Mouse (Mus musculus) embryonic facial prominence, embryonic 11.5 days (tissue): ENCODE results near the gene Numa1. TPM values are rescaled to one million over a fixed set of nuclear protein-coding genes. Genes with fewer than 3 reads are reported as not detected.
A peak's percentile ranks its signal among the peaks of the same experiment; 100 is the strongest.

Experiments used
- ATAC-seq: fragments of 200-750 bp; cut with Nextera tagmentation; replicated peaks from 2 replicates; pipeline ENCODE4 v1.8.0; 2017; ENCODE audit warnings: low read depth; ENCODE audit not compliant: insufficient number of reproducible peaks, low FRiP score, low TSS enrichment
- DNase-seq: peaks from one replicate; pipeline ENCODE4 v3.0.0-alpha.2; 2015; ENCODE audit warnings: low spot score
- H3K27ac ChIP-seq: fragments of 300-500 bp; sonication (generic); replicated peaks from 2 replicates; pipeline ENCODE4 v1.5.1; 2014; ENCODE audit warnings: mild to moderate bottlenecking, low read depth, low read length, control low read depth
- H3K27me3 ChIP-seq: fragments of 300-500 bp; sonication (generic); 2 replicates; pipeline ENCODE4 v1.6.1; 2014; ENCODE audit warnings: mild to moderate bottlenecking, low read length, moderate library complexity, mixed read lengths; ENCODE audit not compliant: control insufficient read depth, insufficient read depth
- H3K36me3 ChIP-seq: fragments of 300-500 bp; sonication (generic); replicated peaks from 2 replicates; pipeline ENCODE4 v1.6.1; 2014; ENCODE audit warnings: low read depth, mild to moderate bottlenecking, low read length, moderate library complexity, mixed read lengths; ENCODE audit not compliant: control insufficient read depth, insufficient read depth
- H3K4me1 ChIP-seq: fragments of 300-500 bp; sonication (generic); 2 replicates; pipeline ENCODE4 v1.6.1; 2014; ENCODE audit warnings: low read length, mixed read lengths; ENCODE audit not compliant: control insufficient read depth, insufficient read depth
- H3K4me2 ChIP-seq: fragments of 300-500 bp; sonication (generic); 2 replicates; pipeline ENCODE4 v1.6.1; 2014; ENCODE audit warnings: low read depth, mild to moderate bottlenecking, control low read depth, low read length, moderate library complexity
- H3K4me3 ChIP-seq: fragments of 300-500 bp; sonication (generic); 2 replicates; pipeline ENCODE4 v1.5.1; 2014; ENCODE audit warnings: low read depth, low read length, control low read depth
- H3K9ac ChIP-seq: fragments of 300-500 bp; sonication (generic); replicated peaks from 2 replicates; pipeline ENCODE4 v1.6.1; 2014; ENCODE audit warnings: mild to moderate bottlenecking, control low read depth, low read length
- H3K9me3 ChIP-seq: fragments of 300-500 bp; sonication (generic); replicated peaks from 2 replicates; pipeline ENCODE4 v1.6.1; 2016; ENCODE audit warnings: mild to moderate bottlenecking, low read length, inconsistent platforms, mixed read lengths; ENCODE audit not compliant: control insufficient read depth
- WGBS: fragments of 180-500 bp; shearing (Covaris S2); extraction: QIAGEN DNeasy Blood & Tissue Kit; methylation state at CpG from one replicate; pipeline ENCODE4 v1.1.7; 2014; 5-methylcytosine and 5-hydroxymethylcytosine counted together
- polyA plus RNA-seq: library from polyadenylated mRNA; unstranded; fragments of >200 nt; fragmentation: Nextera tagmentation; extraction: Ambion mirVana; gene quantifications from 2 replicates; pipeline ENCODE4 v1.2.1, GENCODE M21; 2014

Numa1 gene
- polyA plus RNA-seq, 1 experiment from 2014 or later = 110 TPM

DNA sequence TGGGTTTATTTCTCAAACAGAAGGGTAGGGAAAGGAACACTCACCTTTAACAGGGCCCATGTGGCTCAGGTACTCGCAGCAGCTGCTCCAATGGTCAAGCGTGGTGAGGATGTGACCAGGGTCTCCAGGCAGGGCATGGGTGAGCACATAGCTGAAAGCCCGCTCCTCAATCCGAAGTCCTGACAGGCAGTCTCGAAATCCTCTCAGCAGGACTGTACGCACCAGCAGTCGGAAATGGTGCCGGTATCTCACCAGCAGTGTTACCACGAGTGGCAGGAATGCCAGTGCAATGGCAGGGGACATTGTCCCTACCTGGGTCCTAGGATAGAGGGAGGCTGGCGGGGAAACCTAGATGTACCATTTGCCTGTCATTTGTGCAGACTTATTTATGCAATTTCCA, 31.9 kb upstream of the Numa1 start:
- Histone ChIP-seq H3K4me2 (no peak overlapping the region), H3K4me1 (no peaks in the 10 kb centered on the region), H3K27ac (no peak overlapping the region), H3K27me3 (no peaks in the 10 kb centered on the region), H3K36me3 (no peaks in the 10 kb centered on the region), H3K9ac (no peak overlapping the region), H3K9me3 (no peaks in the 10 kb centered on the region), H3K4me3 (no peak overlapping the region)
- WGBS = 92% methylated on average over 10 of the region's 10 CpGs
- no peak for DNase-seq
- ATAC-seq = no peak

DNA sequence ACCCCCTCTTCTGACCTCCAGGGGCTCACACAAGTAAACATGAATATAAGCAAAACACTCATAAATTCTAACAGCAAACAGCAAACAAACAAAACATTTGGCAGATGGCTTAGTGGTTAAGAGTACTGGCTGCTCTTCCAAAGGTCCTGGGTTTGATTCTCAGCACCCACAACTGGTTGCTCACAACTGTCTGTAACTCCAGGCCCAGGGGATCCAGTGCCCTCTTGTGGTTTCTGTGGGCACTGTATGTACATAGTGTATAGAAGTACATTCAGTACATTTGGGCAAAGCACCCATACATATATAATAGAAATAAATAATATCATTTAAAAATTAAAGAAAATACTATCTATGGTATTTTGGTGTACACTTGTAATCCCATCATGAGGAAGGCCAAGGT, 31.1 kb upstream of the Numa1 start:
- no peaks in the 10 kb centered on the region for H3K27me3 ChIP-seq
- no peak overlapping the region for H3K4me3 ChIP-seq
- ATAC-seq (no peak), DNase-seq (no peak)
- H3K4me2 ChIP-seq = no peak overlapping the region
- H3K36me3 ChIP-seq = no peaks in the 10 kb centered on the region
- no peaks in the 10 kb centered on the region for H3K4me1 ChIP-seq
- no peaks in the 10 kb centered on the region for H3K9me3 ChIP-seq
- H3K9ac ChIP-seq = no peak overlapping the region
- H3K27ac ChIP-seq = no peak overlapping the region

DNA sequence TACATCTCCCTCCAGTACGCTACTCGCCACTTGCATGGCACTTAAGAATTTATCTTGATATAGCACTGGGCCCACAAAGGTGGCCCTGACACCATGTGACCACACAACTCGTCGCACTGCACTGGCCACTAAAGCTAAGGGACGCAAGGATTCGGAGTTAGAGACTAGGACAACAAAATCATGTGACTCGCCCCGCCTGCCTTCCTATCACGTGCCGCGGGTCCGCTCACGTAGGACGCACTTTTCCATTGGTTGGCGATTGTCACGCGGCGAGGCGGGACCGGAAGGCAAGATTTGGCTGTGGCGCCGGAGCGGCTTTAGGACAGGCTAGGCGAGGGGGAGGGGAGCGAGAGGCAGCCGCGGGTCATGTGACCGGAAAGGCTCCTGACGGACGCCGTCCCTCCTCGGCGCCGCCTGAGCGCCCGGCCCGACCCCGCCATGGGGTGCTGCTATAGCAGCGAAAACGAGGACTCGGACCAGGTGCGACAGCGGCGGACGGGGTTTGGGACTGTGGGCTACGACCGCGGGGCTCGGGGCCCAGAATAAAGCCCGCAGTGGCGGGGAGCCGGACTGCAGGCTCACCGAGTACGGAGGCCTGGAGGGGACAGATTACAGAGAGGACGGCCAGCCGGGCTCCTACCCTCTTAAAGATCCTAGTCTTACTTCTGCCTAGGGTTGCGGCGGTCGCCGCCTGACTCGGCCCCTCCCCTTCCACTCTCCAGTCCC, 28.2 kb upstream of the Numa1 start, which contains the start of gene Lamtor1:
TSS of gene Lamtor1 (plus strand) at position 344 of the 726 bp plus-strand sequence.
- Histone ChIP-seq H3K36me3 (no peaks in the 10 kb centered on the region; the same call in none of the 2 replicates), H3K9me3 (no peaks in the 10 kb centered on the region)
- ATAC-seq = peak; percentile 96

DNA sequence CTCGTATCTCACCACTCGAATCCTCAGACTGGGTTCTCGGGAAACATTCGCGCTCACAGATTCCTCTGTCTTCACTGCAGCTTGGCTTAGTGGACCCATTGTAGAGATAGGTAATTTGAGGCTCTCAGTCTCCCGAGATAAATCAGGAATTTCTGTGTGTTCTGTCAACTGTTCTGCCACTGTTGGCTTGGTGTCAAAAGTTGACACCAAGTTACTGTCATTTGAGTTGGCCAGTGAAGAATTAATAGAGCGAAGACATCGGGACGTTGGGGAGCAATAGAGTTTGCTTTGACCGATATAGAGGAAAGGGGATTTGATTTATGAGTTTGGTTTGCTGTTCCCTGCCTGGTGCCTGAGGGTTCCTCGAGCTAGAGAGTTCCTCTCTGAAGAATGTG, 27.6 kb upstream of the Numa1 start, which contains the start of gene Tomt:
TSS of gene Tomt (minus strand) at position 73 of the 395 bp plus-strand sequence.
- DNase-seq (no peak), ATAC-seq (no peak)
- WGBS = 19% methylated on average over 11 of the region's 11 CpGs
- Histone ChIP-seq H3K9me3 (no peaks in the 10 kb centered on the region), H3K27me3 (no peaks in the 10 kb centered on the region), H3K9ac (peak within 1 kb of the TSS; percentile 94), H3K27ac (peak within 1 kb of the TSS; percentile 91), H3K36me3 (no peaks in the 10 kb centered on the region; the same call in none of the 2 replicates), H3K4me3 (peak within 1 kb of the TSS; percentile 81), H3K4me1 (no peaks in the 10 kb centered on the region), H3K4me2 (peak within 1 kb of the TSS; percentile 60)

More for the DNA sequence above, 28.2 kb upstream of the Numa1 start, which contains the start of gene Lamtor1:
- H3K27ac ChIP-seq = peak within 1 kb of the TSS; percentile 91
- peak within 1 kb of the TSS; percentile 81 for H3K4me3 ChIP-seq
- peak within 1 kb of the TSS; percentile 94 for H3K9ac ChIP-seq
- no peaks in the 10 kb centered on the region for H3K27me3 ChIP-seq
- H3K4me2 ChIP-seq = peak within 1 kb of the TSS; percentile 60
- DNase-seq = peak; percentile 100
- no peaks in the 10 kb centered on the region for H3K4me1 ChIP-seq
- under 1% methylated on average over 59 of the region's 61 CpGs for WGBS

DNA sequence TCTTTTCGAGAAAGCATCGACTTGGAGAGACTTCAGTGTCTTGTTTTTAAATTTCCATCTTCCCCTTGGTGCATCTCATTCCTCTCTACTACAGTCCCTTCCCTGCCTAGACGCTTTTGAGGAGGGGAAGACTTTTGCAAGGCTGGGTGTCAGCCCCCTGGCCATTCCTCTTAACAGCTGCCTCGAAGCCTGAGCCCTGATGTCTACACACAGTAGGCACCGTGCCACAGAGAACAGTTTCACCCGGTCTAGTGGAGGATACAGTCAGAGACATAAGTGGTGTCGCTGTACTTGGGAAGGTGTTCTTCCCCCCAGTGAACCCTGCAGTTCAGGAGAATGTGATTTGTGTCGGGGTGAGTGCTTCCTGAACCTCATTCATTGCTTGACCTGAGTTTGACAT, 27.2 kb upstream of the Numa1 start:
- Histone ChIP-seq H3K9ac (peak overlapping the region; percentile 94), H3K27me3 (no peaks in the 10 kb centered on the region), H3K36me3 (no peaks in the 10 kb centered on the region; the same call in none of the 2 replicates), H3K27ac (no peak overlapping the region), H3K9me3 (no peaks in the 10 kb centered on the region), H3K4me1 (no peaks in the 10 kb centered on the region), H3K4me3 (peak overlapping the region; percentile 81), H3K4me2 (peak overlapping the region; percentile 60)
- ATAC-seq (no peak), DNase-seq (no peak)
- WGBS = 75% methylated on average over 8 of the region's 8 CpGs

DNA sequence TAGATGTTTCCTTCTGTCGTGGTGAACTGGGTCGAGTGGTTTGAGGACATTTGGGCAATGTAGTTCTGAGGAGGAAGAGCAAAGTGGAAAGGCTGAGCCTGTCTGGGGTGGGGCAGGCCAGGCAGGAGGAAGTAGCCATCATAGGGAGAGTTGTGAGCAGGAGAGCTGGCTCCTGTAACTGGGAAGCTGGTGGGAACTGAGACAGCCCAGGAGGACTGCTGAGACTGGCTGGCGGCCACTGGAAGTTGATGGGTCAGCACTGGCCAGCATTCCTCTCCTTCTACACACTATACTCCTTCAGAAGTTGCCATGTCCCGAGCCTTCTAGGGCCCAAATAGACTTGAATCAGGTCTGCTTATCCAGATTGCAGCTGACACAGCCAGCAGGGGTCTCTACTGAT, 25.5 kb upstream of the Numa1 start:
- no peak for ATAC-seq
- 82% methylated on average over 4 of the region's 4 CpGs for WGBS
- H3K9ac ChIP-seq = peak overlapping the region; percentile 5; the same call in 1 of the 2 replicates

DNA sequence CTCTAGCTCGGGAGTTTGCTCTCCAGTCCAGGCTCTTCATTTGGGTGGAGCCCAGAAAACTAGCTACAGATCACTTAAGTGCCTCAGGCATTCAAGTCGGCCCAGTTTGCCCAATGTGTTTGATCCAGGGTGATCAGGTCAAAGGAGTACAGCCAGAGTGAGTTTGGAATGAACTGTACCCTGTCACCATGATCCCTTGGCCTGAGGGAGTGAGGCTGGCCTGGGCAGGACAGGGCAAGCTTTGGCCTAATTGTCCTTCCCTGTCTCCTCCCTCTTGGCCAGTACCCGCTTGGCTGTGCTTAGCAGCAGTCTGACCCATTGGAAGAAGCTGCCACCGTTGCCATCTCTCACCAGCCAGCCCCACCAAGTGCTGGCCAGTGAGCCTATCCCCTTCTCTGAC, 23.8 kb upstream of the Numa1 start:
- Histone ChIP-seq H3K9ac (no peak overlapping the region), H3K36me3 (peaks cover 6% of the 10 kb centered on the region), H3K27me3 (no peaks in the 10 kb centered on the region), H3K4me1 (no peaks in the 10 kb centered on the region), H3K4me3 (no peak overlapping the region), H3K4me2 (no peak overlapping the region), H3K9me3 (no peaks in the 10 kb centered on the region), H3K27ac (no peak overlapping the region)
- whole genome bisulfite sequencing = 94% methylated on average over 4 of the region's 4 CpGs
- ATAC-seq (no peak), DNase-seq (no peak)

More for the DNA sequence above, 25.5 kb upstream of the Numa1 start:
- Histone ChIP-seq H3K27ac (no peak overlapping the region), H3K27me3 (no peaks in the 10 kb centered on the region), H3K36me3 (peaks cover 6% of the 10 kb centered on the region), H3K4me2 (no peak overlapping the region), H3K9me3 (no peaks in the 10 kb centered on the region), H3K4me1 (no peaks in the 10 kb centered on the region), H3K4me3 (no peak overlapping the region)
- DNase-seq = no peak

DNA sequence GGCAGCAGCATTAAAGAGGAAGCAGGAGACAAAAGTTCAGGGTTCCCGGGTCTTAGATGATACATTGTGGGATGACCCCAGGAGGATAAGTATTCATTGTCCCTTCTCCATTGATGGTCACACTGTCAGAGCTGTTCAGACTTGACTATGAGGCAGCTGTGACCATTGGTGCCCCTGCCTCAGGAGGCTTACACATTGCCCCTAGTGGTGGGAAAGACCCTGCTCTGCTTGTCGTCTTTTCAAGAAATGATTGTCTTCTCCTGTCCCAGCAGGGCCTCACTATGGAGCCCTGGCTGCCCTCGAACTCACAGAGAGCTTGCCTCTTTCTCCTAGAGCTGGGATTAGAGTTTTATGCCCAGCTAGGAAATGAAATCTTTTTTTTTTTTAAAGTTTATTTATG, 21.9 kb upstream of the Numa1 start:
- ATAC-seq = no peak
- no peaks in the 10 kb centered on the region for H3K27me3 ChIP-seq
- H3K4me3 ChIP-seq = no peak overlapping the region
- H3K36me3 ChIP-seq = peaks cover 6% of the 10 kb centered on the region
- no peaks in the 10 kb centered on the region for H3K9me3 ChIP-seq
- no peak overlapping the region for H3K4me2 ChIP-seq
- H3K4me1 ChIP-seq = no peaks in the 10 kb centered on the region
- 60% methylated on average over 3 of the region's 3 CpGs for WGBS
- H3K9ac ChIP-seq = no peak overlapping the region
- DNase-seq = no peak
- no peak overlapping the region for H3K27ac ChIP-seq
